Mouse (Mus musculus): ENCODE data around the gene Npdc1. TPM values are rescaled to one million over a fixed set of nuclear protein-coding genes. Genes with fewer than 3 reads are reported as not detected.

Npdc1 gene
- total and polyA plus RNA-seq, 2 experiments from 2014 or later, result 188 to 442 TPM

GRCm38 (mm10) chr2:25359848-25360247, 39.3 kb upstream of the Npdc1 start:
- peaks cover 11% of the 10 kb centered on the region; the same call in 1 of the 2 replicates for H3K4me1 ChIP-seq (ENCODE audit: insufficient read depth)
- H3K9ac ChIP-seq, result no peak overlapping the region
- H3K27ac ChIP-seq (ENCODE audit: low read depth, low read length), result no peak overlapping the region
- H3K9me3 ChIP-seq (ENCODE audit: low read length), result no peaks in the 10 kb centered on the region
- DNase-seq (no peak), ATAC-seq (no peak)
- no peak for TF ChIP-seq CTCF (IDR thresholded peaks at IDR 0.05; ENCODE audit: low read depth)
- peaks cover 6% of the 10 kb centered on the region; the same call in 1 of the 2 replicates for H3K27me3 ChIP-seq (ENCODE audit: insufficient read depth, low read length)
- no peak overlapping the region for H3K4me3 ChIP-seq (ENCODE audit: low read depth, low read length)
- no peak overlapping the region for H3K4me2 ChIP-seq (ENCODE audit: low read depth)
- no peaks in the 10 kb centered on the region for H3K36me3 ChIP-seq (ENCODE audit: insufficient read depth)
- WGBS, result 75% methylated on average over 4 of the region's 4 CpGs

GRCm38 (mm10) chr2:25363478-25364178, 35.5 kb upstream of the Npdc1 start:
- Histone ChIP-seq H3K4me3 (ENCODE audit: low read depth, low read length) (no peak overlapping the region), H3K27ac (ENCODE audit: low read depth, low read length) (no peak overlapping the region), H3K36me3 (ENCODE audit: insufficient read depth) (no peaks in the 10 kb centered on the region), H3K9ac (no peak overlapping the region), H3K4me2 (ENCODE audit: low read depth) (no peak overlapping the region), H3K9me3 (ENCODE audit: low read length) (no peaks in the 10 kb centered on the region), H3K27me3 (ENCODE audit: insufficient read depth, low read length) (peaks cover 6% of the 10 kb centered on the region; the same call in 1 of the 2 replicates), H3K4me1 (ENCODE audit: insufficient read depth) (no peaks in the 10 kb centered on the region; the same call in 1 of the 2 replicates)
- no peak for ATAC-seq
- no peak for DNase-seq
- TF ChIP-seq CTCF (IDR thresholded peaks at IDR 0.05; ENCODE audit: low read depth), result no peak
- 66% methylated on average over 13 of the region's 13 CpGs for WGBS

GRCm38 (mm10) chr2:25364313-25364712, 34.8 kb upstream of the Npdc1 start:
- DNase-seq (no peak), ATAC-seq (no peak)
- Histone ChIP-seq H3K27ac (ENCODE audit: low read depth, low read length) (no peak overlapping the region), H3K36me3 (ENCODE audit: insufficient read depth) (no peaks in the 10 kb centered on the region), H3K27me3 (ENCODE audit: insufficient read depth, low read length) (peaks cover 6% of the 10 kb centered on the region; the same call in 1 of the 2 replicates), H3K4me1 (ENCODE audit: insufficient read depth) (no peaks in the 10 kb centered on the region; the same call in 1 of the 2 replicates), H3K4me2 (ENCODE audit: low read depth) (no peak overlapping the region), H3K4me3 (ENCODE audit: low read depth, low read length) (no peak overlapping the region), H3K9ac (no peak overlapping the region), H3K9me3 (ENCODE audit: low read length) (no peaks in the 10 kb centered on the region)
- 86% methylated on average over 4 of the region's 4 CpGs for WGBS
- no peak for TF ChIP-seq CTCF (IDR thresholded peaks at IDR 0.05; ENCODE audit: low read depth)

GRCm38 (mm10) chr2:25364761-25365090, 34.4 kb upstream of the Npdc1 start:
- H3K9ac ChIP-seq, result peak overlapping the region; percentile 58; the same call in 1 of the 2 replicates
- no peaks in the 10 kb centered on the region for H3K36me3 ChIP-seq (ENCODE audit: insufficient read depth)
- WGBS, result 35% methylated on average over 9 of the region's 9 CpGs
- peak overlapping the region; percentile 99 for H3K4me2 ChIP-seq (ENCODE audit: low read depth)
- H3K4me3 ChIP-seq (ENCODE audit: low read depth, low read length), result peak overlapping the region; percentile 54
- peaks cover 6% of the 10 kb centered on the region; the same call in 1 of the 2 replicates for H3K27me3 ChIP-seq (ENCODE audit: insufficient read depth, low read length)
- H3K4me1 ChIP-seq (ENCODE audit: insufficient read depth), result no peaks in the 10 kb centered on the region; the same call in 1 of the 2 replicates
- H3K9me3 ChIP-seq (ENCODE audit: low read length), result no peaks in the 10 kb centered on the region
- DNase-seq (no peak), ATAC-seq (no peak)
- no peak for TF ChIP-seq CTCF (IDR thresholded peaks at IDR 0.05; ENCODE audit: low read depth)
- H3K27ac ChIP-seq (ENCODE audit: low read depth, low read length), result no peak overlapping the region

- H3K27ac ChIP-seq (ENCODE audit: low read depth, low read length), result no peak within 1 kb of the TSS
- peak within 1 kb of the TSS; percentile 99 for H3K4me2 ChIP-seq (ENCODE audit: low read depth)
- no peaks in the 10 kb centered on the region for H3K36me3 ChIP-seq (ENCODE audit: insufficient read depth)
- no peaks in the 10 kb centered on the region; the same call in 1 of the 2 replicates for H3K4me1 ChIP-seq (ENCODE audit: insufficient read depth)
- H3K27me3 ChIP-seq (ENCODE audit: insufficient read depth, low read length), result peaks cover 6% of the 10 kb centered on the region; the same call in 1 of the 2 replicates
- H3K4me3 ChIP-seq (ENCODE audit: low read depth, low read length), result peak within 1 kb of the TSS; percentile 54
- no peaks in the 10 kb centered on the region for H3K9me3 ChIP-seq (ENCODE audit: low read length)
- ATAC-seq, result peak; percentile 86
- 2% methylated on average over 54 of the region's 54 CpGs for WGBS
- DNase-seq, result peak; percentile 54
- TF ChIP-seq CTCF (IDR thresholded peaks at IDR 0.05; ENCODE audit: low read depth), result no peak
- H3K9ac ChIP-seq, result peak within 1 kb of the TSS; percentile 58
Observed at GRCm38 (mm10) chr2:25365091-25365761, 33.9 kb upstream of the Npdc1 start, which contains the start of gene Uap1l1. Gene Uap1l1, minus strand, starts transcription at chr2:25365682.

- WGBS, result 89% methylated on average over 3 of the region's 3 CpGs
- TF ChIP-seq CTCF (IDR thresholded peaks at IDR 0.05; ENCODE audit: low read depth), result no peak
- ATAC-seq, result no peak
Observed at GRCm38 (mm10) chr2:25369996-25370395, 29.2 kb upstream of the Npdc1 start.

More at GRCm38 (mm10) chr2:25369996-25370395, 29.2 kb upstream of the Npdc1 start:
- H3K4me2 ChIP-seq (ENCODE audit: low read depth), result no peak overlapping the region
- H3K9ac ChIP-seq, result no peak overlapping the region
- DNase-seq, result no peak
- H3K9me3 ChIP-seq (ENCODE audit: low read length), result no peaks in the 10 kb centered on the region
- no peaks in the 10 kb centered on the region for H3K27me3 ChIP-seq (ENCODE audit: insufficient read depth, low read length)
- H3K36me3 ChIP-seq (ENCODE audit: insufficient read depth), result no peaks in the 10 kb centered on the region
- no peak overlapping the region for H3K4me3 ChIP-seq (ENCODE audit: low read depth, low read length)
- no peaks in the 10 kb centered on the region; the same call in 1 of the 2 replicates for H3K4me1 ChIP-seq (ENCODE audit: insufficient read depth)
- no peak overlapping the region for H3K27ac ChIP-seq (ENCODE audit: low read depth, low read length)
